Mouse (Mus musculus) liver, postnatal 0 days (tissue): Measurements from ENCODE around the gene Gmcl1.

Experiments used
- CTCF ChIP-seq: sonication (generic); IDR thresholded peaks from 2 replicates; pipeline ENCODE4 v1.5.1; 2016; ENCODE audit warnings: antibody characterized with exemption, low read depth
- EP300 ChIP-seq: IDR thresholded peaks from 2 replicates; pipeline ENCODE4 v1.6.1; 2016; ENCODE audit warnings: antibody characterized with exemption, low read depth, mild to moderate bottlenecking

DNA sequence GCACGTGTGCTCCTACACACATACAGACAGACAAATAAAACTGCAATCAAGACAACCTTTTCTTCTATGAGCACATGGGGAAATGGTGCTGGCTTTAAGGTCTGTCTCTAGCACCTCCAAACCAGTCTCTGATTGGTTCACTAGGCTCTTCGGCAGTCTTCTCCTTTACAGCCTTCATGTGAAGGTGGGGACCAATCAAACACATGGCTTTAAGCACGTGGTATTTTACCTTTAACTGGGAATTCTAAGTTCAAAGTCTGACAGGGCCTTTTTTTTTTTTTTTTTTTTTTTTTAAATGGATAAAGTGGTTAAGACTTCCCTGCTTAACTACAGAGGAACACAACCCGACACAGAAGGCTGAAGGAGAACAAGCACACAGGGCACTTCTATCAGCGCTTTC is 68.1 kb downstream of the Gmcl1 start:
- no peak for TF ChIP-seq CTCF
- no peak for TF ChIP-seq EP300
